ENCODE assay signal across 8 mouse cellular contexts in genomic region chr13:34650953-34651352, GRCm38 (mm10). TPM values are rescaled to one million over a fixed set of nuclear protein-coding genes. Genes with fewer than 3 reads are reported as not detected.
DNase-seq lines count a peak whose midpoint lies in the region; ATAC-seq lines count a peak whose summit lies in the region.

No protein-coding gene starts in this region.

- H3K27ac ChIP-seq in embryonic facial prominence, embryonic 15.5 days (replicated peaks) = peak overlapping the region; percentile 87
- H3K27ac ChIP-seq in heart, embryonic 16.5 days (ENCODE audit: low read length) = peak overlapping the region; percentile 91

- peak overlapping the region; percentile 89 for H3K4me2 ChIP-seq in embryonic facial prominence, embryonic 15.5 days (replicated peaks)
- H3K4me2 ChIP-seq in heart, embryonic 16.5 days (ENCODE audit: low read depth, low read length) = peak overlapping the region; percentile 96

- H3K27me3 ChIP-seq in embryonic facial prominence, embryonic 15.5 days = no peaks in the 10 kb centered on the region
- peaks cover 4% of the 10 kb centered on the region; the same call in 1 of the 2 replicates for H3K27me3 ChIP-seq in heart, embryonic 16.5 days (ENCODE audit: control insufficient read depth, insufficient read depth, low read length)

- DNase-seq in cerebellum, postnatal 14 days = peak; percentile 45 to 57
- DNase-seq in cerebellum, adult 11-12 months = no peak
- peak; percentile 47 for DNase-seq in kidney, postnatal 14 days
- peak; percentile 83 for DNase-seq in lung, postnatal 10 days
- DNase-seq in embryo, embryonic 9.5 days (ENCODE audit: extremely low spot score) = no peak
- DNase-seq in cerebellum, adult 9-11 months = no peak

- peaks cover 62% of the 10 kb centered on the region for H3K4me1 ChIP-seq in embryonic facial prominence, embryonic 15.5 days
- H3K4me1 ChIP-seq in heart, embryonic 16.5 days (ENCODE audit: control insufficient read depth, insufficient read depth, low read length) = peaks cover 25% of the 10 kb centered on the region

- ATAC-seq in embryonic facial prominence, embryonic 15.5 days (ENCODE audit: insufficient number of reproducible peaks, low FRiP score, low TSS enrichment, low read depth) = no peak
- peak; percentile 25 for ATAC-seq in heart, embryonic 16.5 days (replicated peaks; ENCODE audit: extremely low read depth, insufficient read depth, low FRiP score)

- peak overlapping the region; percentile 69 for H3K9ac ChIP-seq in embryonic facial prominence, embryonic 15.5 days
- H3K9ac ChIP-seq in heart, embryonic 16.5 days (ENCODE audit: low read length) = peak overlapping the region; percentile 88

- H3K4me3 ChIP-seq in embryonic facial prominence, embryonic 15.5 days (replicated peaks) = peak overlapping the region; percentile 73
- H3K4me3 ChIP-seq in heart, embryonic 16.5 days (ENCODE audit: low read length) = peak overlapping the region; percentile 80

- no peaks in the 10 kb centered on the region for H3K9me3 ChIP-seq in embryonic facial prominence, embryonic 15.5 days (replicated peaks)
- H3K9me3 ChIP-seq in heart, embryonic 16.5 days (replicated peaks; ENCODE audit: control insufficient read depth, low read length) = no peaks in the 10 kb centered on the region

- WGBS in embryonic facial prominence, embryonic 15.5 days = 15% methylated on average over 10 of the region's 10 CpGs
- 19% methylated on average over 10 of the region's 10 CpGs for WGBS in heart, embryonic 16.5 days

- no peaks in the 10 kb centered on the region for H3K36me3 ChIP-seq in embryonic facial prominence, embryonic 15.5 days
- no peaks in the 10 kb centered on the region for H3K36me3 ChIP-seq in heart, embryonic 16.5 days (ENCODE audit: control insufficient read depth, insufficient read depth)

RNA-seq across cellular contexts. Expression of gene Pxdc1, which starts 2.3 kb away (rescaled TPM):
- polyA plus RNA-seq in embryonic facial prominence, embryonic 15.5 days (2015; fragmentation: Nextera tagmentation; extraction: Ambion mirVana) = 29.2 and 34.7 TPM in 2 replicates
- polyA plus RNA-seq in heart, embryonic 16.5 days (2015; fragmentation: Nextera tagmentation; extraction: Ambion mirVana) = 19.3 and 21.2 TPM in 2 replicates

Comparison
In these comparisons a context has a peak if more than half of its experiments do, and no peak if none do; other contexts are left out.
1. DNase-seq: peak in cerebellum, postnatal 14 days (2 of 2), kidney, postnatal 14 days (single experiment) and lung, postnatal 10 days (single experiment); none in cerebellum, adult 11-12 months (single experiment), embryo, embryonic 9.5 days (single experiment) and cerebellum, adult 9-11 months (single experiment).